Mouse (Mus musculus): Measurements from ENCODE around the gene Mmp13.
"Not testable (repeated sequence)": the region's sequence is repeated elsewhere in the genome, so short reads cannot be mapped to it uniquely, and the experiment has no call there.

The Mmp13 gene

DNA sequence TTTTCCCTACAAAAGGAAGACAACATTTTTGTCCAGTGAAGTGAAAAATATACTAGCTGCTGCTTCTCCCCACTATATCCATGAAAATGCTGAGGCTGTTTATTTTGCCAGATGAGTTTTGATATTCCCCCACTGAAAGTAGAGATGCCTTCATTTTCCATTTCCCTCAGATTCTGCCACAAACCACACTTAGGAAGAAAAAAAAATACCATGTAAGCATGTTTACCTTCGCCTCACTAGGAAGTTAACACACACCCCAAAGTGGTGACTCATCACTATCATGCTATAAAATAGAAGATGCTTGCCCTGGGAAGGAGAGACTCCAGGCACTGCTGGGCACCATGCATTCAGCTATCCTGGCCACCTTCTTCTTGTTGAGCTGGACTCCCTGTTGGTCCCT lies at the start of gene Mmp13:
Gene Mmp13 (plus strand): TSS at position 301 of the 400 bp plus-strand sequence.
- DNase-seq: no peak

DNA sequence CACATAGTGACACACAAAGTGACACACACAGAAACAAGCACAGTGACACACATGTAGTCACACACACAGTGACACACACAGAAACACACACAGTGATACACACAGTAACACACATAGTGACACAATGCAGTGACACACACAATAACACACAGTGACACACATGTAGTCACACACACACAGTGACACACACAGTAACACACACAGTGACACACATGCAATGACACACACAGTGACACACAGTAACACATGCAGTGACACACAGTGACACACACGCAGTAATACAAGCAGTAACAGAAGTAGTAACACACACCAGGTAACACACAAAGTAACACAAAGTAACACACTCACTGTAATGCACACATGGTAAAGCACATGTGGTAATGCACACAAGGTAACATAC lies 33.7 kb upstream of the Mmp13 start:
- no peak for DNase-seq

DNA sequence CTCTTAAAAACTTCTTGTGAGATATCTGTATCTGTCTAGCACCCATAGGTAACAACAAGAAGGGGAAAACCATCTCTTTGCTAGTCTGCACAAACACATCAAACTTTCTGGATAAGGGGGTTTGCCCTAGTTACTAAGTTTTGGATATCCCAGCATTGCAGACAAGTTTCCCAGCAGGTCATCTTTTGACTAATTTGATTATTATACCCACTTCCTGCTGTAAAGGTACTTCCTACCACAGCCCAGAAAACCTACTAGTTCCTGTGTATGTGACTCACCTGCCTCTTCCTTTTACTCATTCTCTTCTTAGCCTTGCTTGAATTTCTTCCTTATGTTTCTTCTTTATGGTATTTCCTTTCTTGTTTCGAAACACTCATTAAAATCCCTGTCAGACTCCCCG lies 32.3 kb upstream of the Mmp13 start:
- DNase-seq: no peak

DNA sequence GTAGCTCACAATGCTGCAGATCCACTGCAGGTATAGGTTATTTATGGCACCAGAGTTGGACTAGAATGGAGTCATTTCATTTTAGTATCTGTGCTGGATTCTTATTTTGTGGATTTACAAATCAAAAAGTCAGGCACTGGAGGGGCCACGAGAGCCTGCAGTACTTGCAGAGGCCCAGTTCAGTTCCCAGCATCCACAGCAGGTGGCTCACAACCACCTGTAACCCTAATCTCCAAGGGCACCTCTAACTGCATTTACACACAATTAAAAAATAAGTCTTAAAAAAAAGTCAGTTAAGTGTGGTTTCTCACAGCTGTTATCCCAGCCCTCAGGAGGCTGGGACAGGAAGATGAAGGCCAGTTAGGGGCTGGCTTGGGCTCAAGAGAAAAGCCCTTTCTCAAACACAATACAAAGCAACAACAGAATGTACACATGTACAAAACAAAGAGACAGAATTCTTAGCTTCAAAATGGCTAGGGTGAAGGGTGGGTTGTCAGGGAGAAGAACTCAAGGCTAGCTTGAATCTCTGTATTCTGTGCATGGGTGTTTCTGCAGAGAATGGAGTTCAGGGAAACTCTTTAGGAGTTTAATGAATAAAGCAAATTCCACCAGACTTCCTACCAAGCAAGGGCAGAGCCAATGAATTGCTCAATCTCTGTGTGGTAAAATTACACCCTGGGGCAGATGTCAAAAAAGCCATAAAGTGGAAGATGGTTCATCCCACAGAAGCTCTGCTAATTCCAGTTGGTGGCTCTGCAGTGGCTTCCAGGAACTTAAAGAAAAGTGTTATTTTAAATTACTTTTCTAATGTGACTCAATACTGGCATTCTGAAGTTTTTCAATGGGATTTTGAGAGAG lies 19.3 kb upstream of the Mmp13 start:
- DNase-seq: peak; percentile 4

DNA sequence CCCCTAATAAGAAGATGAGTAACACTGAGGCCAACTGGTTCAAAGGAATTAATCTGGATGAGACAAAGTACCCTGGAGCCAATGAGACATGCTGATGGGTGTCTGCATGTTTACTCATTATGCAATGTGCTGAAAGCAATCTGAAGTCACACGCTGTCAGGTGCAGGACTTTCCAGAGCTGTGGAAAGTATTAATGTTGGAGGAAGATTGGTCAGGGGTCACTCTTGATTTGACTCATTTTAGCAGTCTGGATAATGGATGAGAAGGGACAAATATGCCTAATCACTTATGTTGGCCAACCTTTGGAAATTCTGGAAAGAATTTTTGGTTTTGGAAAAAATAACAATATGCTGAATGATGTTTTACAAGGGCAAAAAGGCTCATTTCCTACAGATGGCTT lies 10.6 kb upstream of the Mmp13 start:
- no peak for DNase-seq

DNA sequence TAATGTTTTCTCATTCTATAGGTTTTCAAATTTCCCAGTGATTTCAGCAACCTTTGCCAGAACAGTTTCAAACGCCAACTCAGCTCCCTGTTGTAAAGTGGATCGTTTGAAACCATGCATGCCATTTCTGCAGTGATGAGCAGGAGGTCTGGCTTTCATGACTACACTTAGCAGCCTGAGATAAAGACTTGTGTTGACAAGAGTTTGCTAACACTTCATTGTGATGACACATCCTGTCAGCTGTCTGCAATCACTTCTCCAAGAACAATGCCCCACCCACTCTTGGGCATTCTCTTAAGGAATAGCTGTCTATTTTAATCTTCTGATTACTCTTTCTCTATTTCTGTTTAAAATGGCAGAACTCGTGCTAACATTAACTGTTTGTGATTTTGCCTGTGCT lies 2.2 kb upstream of the Mmp13 start:
- DNase-seq: no peak

DNA sequence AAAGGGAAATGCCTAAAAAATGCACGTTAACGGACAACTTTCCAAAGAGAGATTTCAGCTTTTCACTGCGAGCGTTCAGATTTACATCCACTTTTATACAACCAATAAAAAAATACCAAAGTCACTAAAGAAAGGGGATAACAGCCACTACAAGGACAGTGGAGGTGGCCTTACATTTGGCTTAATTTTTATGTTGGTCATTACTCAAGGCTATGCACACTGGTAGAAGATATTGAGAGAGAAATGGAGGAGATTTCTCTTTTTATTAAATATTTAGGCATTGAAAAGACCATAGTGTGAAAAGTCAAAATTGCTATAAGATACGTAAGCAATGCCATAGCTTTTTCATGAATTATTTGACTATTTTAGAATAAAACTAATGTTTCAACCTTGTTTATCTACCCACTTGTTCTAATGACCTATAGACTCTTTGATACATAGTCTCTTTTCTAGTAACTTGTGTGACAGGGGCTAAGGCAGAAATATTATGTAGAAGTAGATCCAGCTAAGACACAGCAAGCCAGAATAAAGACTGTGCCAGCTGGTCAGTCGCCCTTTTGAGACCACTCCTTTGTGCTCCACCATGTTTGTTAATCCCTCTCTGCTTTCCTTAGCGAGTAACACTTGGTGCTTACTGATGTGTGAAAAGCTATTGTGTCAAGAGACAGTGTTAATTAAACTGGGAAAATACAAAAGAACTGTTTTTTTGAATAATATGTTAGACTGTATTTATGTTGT lies 10.4 kb downstream of the Mmp13 start:
- DNase-seq: peak; percentile 5

DNA sequence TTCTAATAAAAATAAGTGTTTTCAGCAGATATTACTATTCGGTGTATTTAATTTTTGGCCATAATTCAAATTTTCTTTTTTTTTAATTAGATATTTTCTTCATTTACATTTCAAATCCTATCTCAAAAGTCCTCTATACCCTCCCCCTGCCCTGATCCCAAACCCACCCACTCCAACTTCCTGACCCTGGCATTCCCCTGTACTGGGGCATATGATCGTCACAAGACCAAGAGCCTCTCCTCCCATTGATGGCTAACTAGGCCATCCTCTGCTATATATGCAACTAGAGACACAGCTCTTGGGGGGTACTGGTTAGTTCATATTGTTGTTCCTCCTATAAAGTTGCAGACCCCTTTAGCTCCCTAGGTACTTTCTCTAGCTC lies 11.0 kb downstream of the Mmp13 start:
- not testable (repeated sequence) for DNase-seq

DNA sequence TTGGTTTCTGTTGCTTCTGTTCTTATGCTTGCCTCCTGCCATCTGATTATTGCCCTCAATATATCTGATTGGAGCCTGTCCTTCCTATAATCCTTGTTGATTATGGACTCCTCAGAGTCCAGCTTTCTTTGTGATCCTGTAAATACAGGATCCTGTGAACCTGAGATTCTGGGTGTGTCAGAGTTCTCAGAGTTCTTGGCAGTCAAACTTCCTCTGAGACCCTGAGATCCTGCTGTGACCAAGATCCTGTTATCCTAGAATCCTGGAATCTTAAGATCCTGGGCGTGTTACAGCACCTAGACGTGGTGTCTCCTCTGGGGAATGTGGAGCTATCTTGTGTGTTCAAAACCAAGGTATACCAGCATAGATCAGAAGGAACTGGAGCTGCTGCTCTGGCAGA lies 17.2 kb downstream of the Mmp13 start:
- DNase-seq: no peak

DNA sequence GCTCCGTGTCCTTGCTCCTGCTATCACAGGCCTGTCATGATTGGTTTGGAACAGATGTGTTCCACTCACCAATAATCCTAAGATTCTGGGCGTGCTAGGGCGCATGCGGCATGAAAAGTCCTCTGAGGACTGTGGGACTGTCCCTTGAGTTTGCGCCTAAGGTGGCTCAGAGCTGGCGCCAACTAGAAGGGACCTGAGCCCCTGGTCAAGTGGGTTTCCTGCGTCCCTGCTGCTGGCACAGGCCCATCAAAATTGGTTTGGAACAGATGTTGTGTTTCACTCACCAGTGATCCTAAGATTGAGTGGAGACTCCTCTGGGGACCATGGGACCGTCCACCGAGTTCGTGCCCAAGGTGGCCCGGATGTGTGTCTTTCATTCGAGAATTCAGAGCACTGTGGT lies 17.6 kb downstream of the Mmp13 start:
- DNase-seq: no peak

DNA sequence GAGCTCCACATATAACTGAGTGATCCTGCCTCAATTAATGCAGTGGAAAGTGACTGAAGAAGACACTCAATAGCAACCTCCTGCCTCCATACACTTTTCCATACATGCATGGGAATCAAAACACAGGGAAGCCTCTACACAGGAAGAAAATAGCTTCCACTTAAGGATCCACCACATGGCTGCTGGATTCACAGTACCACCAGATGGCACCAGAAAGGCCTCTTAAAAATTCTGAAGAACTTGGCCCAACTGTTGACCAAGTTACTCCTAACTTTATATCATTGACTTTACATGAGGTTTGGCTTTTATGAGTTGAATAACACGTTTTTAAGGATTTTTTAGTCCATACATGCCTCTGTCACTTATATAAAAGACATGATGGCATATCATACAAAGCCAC lies 19.8 kb downstream of the Mmp13 start:
- no peak for DNase-seq

DNA sequence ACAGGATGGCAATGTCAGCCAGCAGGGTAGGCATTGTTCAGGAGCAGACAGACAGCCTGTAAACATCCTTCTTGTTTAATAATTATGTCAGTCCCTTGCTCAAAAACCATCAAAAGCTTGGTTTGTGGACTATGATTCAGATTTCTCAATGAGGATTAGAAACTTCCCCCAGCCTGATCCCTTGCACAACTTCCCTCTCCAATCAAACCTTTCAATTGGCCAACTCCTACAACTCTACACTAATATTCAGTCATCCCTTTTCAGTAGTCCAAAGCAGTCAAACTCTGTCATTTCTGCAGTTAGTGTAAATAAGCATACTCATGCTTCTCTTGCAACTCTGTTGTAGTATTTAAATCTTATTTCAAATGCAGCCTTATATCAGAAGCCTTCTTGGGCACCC lies 59.5 kb downstream of the Mmp13 start:
- DNase-seq: no peak
